Mouse (Mus musculus) liver, postnatal 0 days (tissue): ENCODE measurements at regions not wholly inside any gene's neighbourhood (a gene's known extent, or its start where the extent isn't known, plus 50 kb on each side); places are given as distances from the start of the nearest gene placed in this dataset.
A peak's percentile ranks its signal among the peaks of the same experiment; 100 is the strongest.

Experiments
- ATAC-seq: fragments of 200-750 bp; cut with Nextera tagmentation; 2 replicates; pipeline ENCODE4 v1.8.0; 2017; ENCODE audit warnings: mild to moderate bottlenecking, moderate library complexity
- DNase-seq: peaks from one replicate; pipeline ENCODE4 v3.0.0-alpha.2; 2016
- H3K27ac ChIP-seq: fragments of 300-500 bp; sonication (generic); 2 replicates; pipeline ENCODE4 v1.5.1; 2014; ENCODE audit warnings: antibody characterized with exemption, moderate library complexity, mild to moderate bottlenecking, low read depth
- H3K27me3 ChIP-seq: fragments of 300-500 bp; sonication (generic); 2 replicates; pipeline ENCODE4 v1.6.1; 2014; ENCODE audit warnings: low read length, control low read depth, mixed read lengths; ENCODE audit not compliant: insufficient read depth
- H3K36me3 ChIP-seq: fragments of 300-500 bp; sonication (generic); replicated peaks from 2 replicates; pipeline ENCODE4 v1.6.1; 2014; ENCODE audit warnings: mild to moderate bottlenecking, control low read depth, low read length, moderate library complexity, mixed read lengths; ENCODE audit not compliant: insufficient read depth
- H3K4me1 ChIP-seq: fragments of 300-500 bp; sonication (generic); 2 replicates; pipeline ENCODE4 v1.6.1; 2014; ENCODE audit warnings: antibody characterized with exemption, mild to moderate bottlenecking, control low read depth; ENCODE audit not compliant: insufficient read depth
- H3K4me2 ChIP-seq: fragments of 300-500 bp; sonication (generic); 2 replicates; pipeline ENCODE4 v1.6.1; 2014; ENCODE audit warnings: low read depth, mild to moderate bottlenecking, low read length, moderate library complexity, mixed read lengths
- H3K4me3 ChIP-seq: fragments of 300-500 bp; sonication (generic); 2 replicates; pipeline ENCODE4 v1.5.1; 2014; ENCODE audit warnings: low read depth, low read length
- H3K9ac ChIP-seq: fragments of 300-500 bp; sonication (generic); replicated peaks from 2 replicates; pipeline ENCODE4 v1.6.1; 2014; ENCODE audit warnings: mild to moderate bottlenecking, moderate library complexity
- H3K9me3 ChIP-seq: fragments of 300-500 bp; sonication (generic); 2 replicates; pipeline ENCODE4 v1.6.1; 2016; ENCODE audit warnings: mild to moderate bottlenecking, control low read depth, low read length, mixed read lengths
- CTCF ChIP-seq: sonication (generic); IDR thresholded peaks from 2 replicates; pipeline ENCODE4 v1.5.1; 2016; ENCODE audit warnings: antibody characterized with exemption, low read depth
- EP300 ChIP-seq: IDR thresholded peaks from 2 replicates; pipeline ENCODE4 v1.6.1; 2016; ENCODE audit warnings: antibody characterized with exemption, low read depth, mild to moderate bottlenecking
- WGBS: fragments of 180-500 bp; shearing (Covaris S2); extraction: QIAGEN DNeasy Blood & Tissue Kit; methylation state at CpG from one replicate; pipeline ENCODE4 v1.1.7; 2014; ENCODE audit not compliant: insufficient replicate concordance; 5-methylcytosine and 5-hydroxymethylcytosine counted together

- no peak overlapping the region for H3K27ac ChIP-seq
- H3K4me3 ChIP-seq, result no peak overlapping the region
- WGBS, result 56% methylated on average over 5 of the region's 5 CpGs
- H3K4me1 ChIP-seq, result no peaks in the 10 kb centered on the region
- no peak overlapping the region for H3K4me2 ChIP-seq
- H3K27me3 ChIP-seq, result 0 out of 2 replicates have a peak, but pooled peaks cover 1% of the 10 kb centered on the region
- ATAC-seq, result peak; percentile 45; the same call in 1 of the 2 replicates
- H3K9ac ChIP-seq, result no peak overlapping the region
- H3K9me3 ChIP-seq, result no peaks in the 10 kb centered on the region
- no peaks in the 10 kb centered on the region for H3K36me3 ChIP-seq
- DNase-seq, result no peak
- TF ChIP-seq EP300 (no peak), CTCF (no peak)
Measured at GRCm38 (mm10) chr16:58303555-58303954, 104.7 kb upstream of the Dcbld2 start.

- H3K9me3 ChIP-seq, result no peaks in the 10 kb centered on the region
- no peak overlapping the region for H3K4me3 ChIP-seq
- no peak for ATAC-seq
- H3K4me1 ChIP-seq, result no peaks in the 10 kb centered on the region
- H3K27ac ChIP-seq, result no peak overlapping the region
- H3K27me3 ChIP-seq, result no peaks in the 10 kb centered on the region
- no peak overlapping the region for H3K4me2 ChIP-seq
- TF ChIP-seq EP300, result no peak
- no peak for TF ChIP-seq CTCF
- WGBS, result 69% methylated on average over 6 of the region's 6 CpGs
- no peak for DNase-seq
- H3K9ac ChIP-seq, result no peak overlapping the region
- H3K36me3 ChIP-seq, result no peaks in the 10 kb centered on the region
Measured at GRCm38 (mm10) chr16:58316889-58317455, 91.3 kb upstream of the Dcbld2 start.

GRCm38 (mm10) chr16:58331087-58331486, 77.2 kb upstream of the Dcbld2 start:
- ATAC-seq, result peak; percentile 33; the same call in 1 of the 2 replicates
- TF ChIP-seq EP300 (no peak), CTCF (no peak)

GRCm38 (mm10) chr16:58343921-58344320, 64.3 kb upstream of the Dcbld2 start:
- Histone ChIP-seq H3K27ac (no peak overlapping the region), H3K27me3 (no peaks in the 10 kb centered on the region), H3K9ac (no peak overlapping the region), H3K36me3 (no peaks in the 10 kb centered on the region), H3K9me3 (no peaks in the 10 kb centered on the region), H3K4me2 (no peak overlapping the region), H3K4me1 (no peaks in the 10 kb centered on the region), H3K4me3 (no peak overlapping the region)
- 76% methylated on average over 5 of the region's 5 CpGs for WGBS
- no peak for TF ChIP-seq CTCF
- TF ChIP-seq EP300, result no peak
- DNase-seq (no peak), ATAC-seq (no peak)

More at GRCm38 (mm10) chr16:58331087-58331486, 77.2 kb upstream of the Dcbld2 start:
- no peak for DNase-seq
- WGBS, result 43% methylated on average over 3 of the region's 3 CpGs
- Histone ChIP-seq H3K4me3 (no peak overlapping the region), H3K9ac (no peak overlapping the region), H3K27ac (no peak overlapping the region), H3K9me3 (no peaks in the 10 kb centered on the region), H3K36me3 (no peaks in the 10 kb centered on the region), H3K4me2 (no peak overlapping the region), H3K27me3 (no peaks in the 10 kb centered on the region), H3K4me1 (no peaks in the 10 kb centered on the region)

GRCm38 (mm10) chr16:58349354-58349753, 58.9 kb upstream of the Dcbld2 start:
- Histone ChIP-seq H3K36me3 (no peaks in the 10 kb centered on the region), H3K9ac (no peak overlapping the region), H3K4me1 (no peaks in the 10 kb centered on the region), H3K27me3 (no peaks in the 10 kb centered on the region), H3K9me3 (no peaks in the 10 kb centered on the region), H3K4me2 (no peak overlapping the region), H3K27ac (no peak overlapping the region), H3K4me3 (no peak overlapping the region)
- TF ChIP-seq CTCF, result no peak
- TF ChIP-seq EP300, result no peak
- ATAC-seq (no peak), DNase-seq (no peak)
- WGBS, result 59% methylated on average over 5 of the region's 5 CpGs

- no peak for TF ChIP-seq EP300
- TF ChIP-seq CTCF, result no peak
- no peak overlapping the region for H3K27ac ChIP-seq
- no peaks in the 10 kb centered on the region for H3K4me1 ChIP-seq
- no peak for DNase-seq
- H3K27me3 ChIP-seq, result no peaks in the 10 kb centered on the region
- H3K4me3 ChIP-seq, result no peak overlapping the region
- WGBS, result 47% methylated on average over 2 of the region's 2 CpGs
- no peak for ATAC-seq
- no peak overlapping the region for H3K9ac ChIP-seq
- no peak overlapping the region for H3K4me2 ChIP-seq
- no peaks in the 10 kb centered on the region for H3K9me3 ChIP-seq
- H3K36me3 ChIP-seq, result no peaks in the 10 kb centered on the region
Measured at GRCm38 (mm10) chr16:58349802-58350201, 58.4 kb upstream of the Dcbld2 start.

- WGBS, result 67% methylated on average over 3 of the region's 3 CpGs
- no peak overlapping the region for H3K4me2 ChIP-seq
- TF ChIP-seq EP300 (no peak), CTCF (no peak)
- DNase-seq (no peak), ATAC-seq (no peak)
- no peaks in the 10 kb centered on the region for H3K27me3 ChIP-seq
- no peaks in the 10 kb centered on the region for H3K36me3 ChIP-seq
- H3K9ac ChIP-seq, result no peak overlapping the region
- H3K4me3 ChIP-seq, result no peak overlapping the region
- no peaks in the 10 kb centered on the region for H3K4me1 ChIP-seq
- no peaks in the 10 kb centered on the region for H3K9me3 ChIP-seq
- no peak overlapping the region for H3K27ac ChIP-seq
Measured at GRCm38 (mm10) chr16:58352156-58352555, 56.1 kb upstream of the Dcbld2 start.
